Mouse (Mus musculus) cerebellum, adult 9-11 months (tissue): Measurements from ENCODE around the gene Hoxd11.

Experiments
- DNase-seq: peaks from one replicate; pipeline ENCODE4 v3.0.0; 2022

Hoxd11 gene

GRCm38 (mm10) chr2:74697567-74698121, 18.3 kb downstream of the Hoxd11 start, which contains the start of gene Hoxd9:
Gene Hoxd9, plus strand, starts transcription at chr2:74697727.
- DNase-seq, result no peak

- DNase-seq, result no peak
Measured at GRCm38 (mm10) chr2:74698201-74699052, 19.1 kb downstream of the Hoxd11 start.

GRCm38 (mm10) chr2:74699053-74699430, 19.7 kb downstream of the Hoxd11 start:
- DNase-seq, result no peak

GRCm38 (mm10) chr2:74699664-74700545, 20.5 kb downstream of the Hoxd11 start:
- DNase-seq, result no peak

- DNase-seq, result no peak
Measured at GRCm38 (mm10) chr2:74700546-74701112, 21.3 kb downstream of the Hoxd11 start.

GRCm38 (mm10) chr2:74701949-74702819, 22.8 kb downstream of the Hoxd11 start:
- peak; percentile 42 for DNase-seq

- no peak for DNase-seq
Measured at GRCm38 (mm10) chr2:74702820-74703219, 23.5 kb downstream of the Hoxd11 start.

GRCm38 (mm10) chr2:74703317-74703716, 24.0 kb downstream of the Hoxd11 start:
- DNase-seq, result no peak

GRCm38 (mm10) chr2:74703720-74704392, 24.5 kb downstream of the Hoxd11 start:
- no peak for DNase-seq

GRCm38 (mm10) chr2:74704393-74704998, 25.1 kb downstream of the Hoxd11 start, which contains the start of gene Hoxd8:
Gene Hoxd8, plus strand, starts transcription at chr2:74704615.
- no peak for DNase-seq

GRCm38 (mm10) chr2:74704999-74705466, 25.7 kb downstream of the Hoxd11 start:
- no peak for DNase-seq

- DNase-seq, result no peak
Measured at GRCm38 (mm10) chr2:74705467-74706089, 26.2 kb downstream of the Hoxd11 start.

- DNase-seq, result no peak
Measured at GRCm38 (mm10) chr2:74706393-74706960, 27.1 kb downstream of the Hoxd11 start.

- DNase-seq, result no peak
Measured at GRCm38 (mm10) chr2:74707599-74707998, 28.2 kb downstream of the Hoxd11 start.

GRCm38 (mm10) chr2:74708676-74709075, 29.3 kb downstream of the Hoxd11 start:
- no peak for DNase-seq

GRCm38 (mm10) chr2:74709465-74710419, 30.4 kb downstream of the Hoxd11 start:
- no peak for DNase-seq

GRCm38 (mm10) chr2:74710929-74711543, 31.7 kb downstream of the Hoxd11 start:
- DNase-seq, result no peak
